Mouse (Mus musculus): ENCODE data around the gene Atp5k. TPM values are rescaled to one million over a fixed set of nuclear protein-coding genes. Genes with fewer than 3 reads are reported as not detected.

Atp5k gene
- polyA plus RNA-seq, 1 experiment from 2014 or later = 433 TPM

GRCm38 (mm10) chr5:108414711-108415110 is 19.5 kb downstream of the Atp5k start:
- Histone ChIP-seq H3K9me3 (no peaks in the 10 kb centered on the region), H3K27me3 (no peaks in the 10 kb centered on the region), H3K4me3 (replicated peaks) (no peak overlapping the region), H3K4me1 (replicated peaks) (no peaks in the 10 kb centered on the region), H3K27ac (no peak overlapping the region), H3K36me3 (no peaks in the 10 kb centered on the region), H3K4me2 (replicated peaks) (no peak overlapping the region), H3K9ac (replicated peaks) (no peak overlapping the region)
- WGBS = 75% methylated on average over 2 of the region's 2 CpGs
- ATAC-seq = no peak

GRCm38 (mm10) chr5:108406977-108407376 is 27.3 kb downstream of the Atp5k start:
- Histone ChIP-seq H3K4me3 (replicated peaks) (no peak overlapping the region), H3K27me3 (no peaks in the 10 kb centered on the region), H3K4me2 (replicated peaks) (no peak overlapping the region), H3K27ac (no peak overlapping the region), H3K36me3 (no peaks in the 10 kb centered on the region), H3K4me1 (replicated peaks) (no peaks in the 10 kb centered on the region), H3K9me3 (no peaks in the 10 kb centered on the region), H3K9ac (replicated peaks) (no peak overlapping the region)
- whole genome bisulfite sequencing = 80% methylated on average over 2 of the region's 2 CpGs
- no peak for ATAC-seq

- no peaks in the 10 kb centered on the region for H3K27me3 ChIP-seq
- H3K4me1 ChIP-seq (replicated peaks) = no peaks in the 10 kb centered on the region
- no peak overlapping the region for H3K9ac ChIP-seq (replicated peaks)
- WGBS = 75% methylated on average over 1 of the region's 1 CpGs
- no peak for ATAC-seq
- no peaks in the 10 kb centered on the region for H3K9me3 ChIP-seq
- no peak overlapping the region for H3K4me3 ChIP-seq (replicated peaks)
- H3K4me2 ChIP-seq (replicated peaks) = no peak overlapping the region
- H3K36me3 ChIP-seq = no peaks in the 10 kb centered on the region
- H3K27ac ChIP-seq = no peak overlapping the region
Observed at GRCm38 (mm10) chr5:108405460-108405859, 28.8 kb downstream of the Atp5k start.

- Histone ChIP-seq H3K36me3 (no peaks in the 10 kb centered on the region), H3K27ac (no peak overlapping the region), H3K4me3 (replicated peaks) (no peak overlapping the region), H3K4me2 (replicated peaks) (no peak overlapping the region), H3K27me3 (no peaks in the 10 kb centered on the region), H3K9me3 (no peaks in the 10 kb centered on the region), H3K4me1 (replicated peaks) (no peaks in the 10 kb centered on the region), H3K9ac (replicated peaks) (no peak overlapping the region)
- WGBS = 83% methylated on average over 4 of the region's 4 CpGs
- no peak for ATAC-seq
Observed at GRCm38 (mm10) chr5:108403453-108403852, 30.8 kb downstream of the Atp5k start.

- no peak overlapping the region for H3K4me2 ChIP-seq (replicated peaks)
- H3K27ac ChIP-seq = no peak overlapping the region
- H3K9ac ChIP-seq (replicated peaks) = no peak overlapping the region
- H3K36me3 ChIP-seq = no peaks in the 10 kb centered on the region
- ATAC-seq = no peak
- no peak overlapping the region for H3K4me3 ChIP-seq (replicated peaks)
- no peaks in the 10 kb centered on the region for H3K4me1 ChIP-seq (replicated peaks)
- no peaks in the 10 kb centered on the region for H3K9me3 ChIP-seq
- no peaks in the 10 kb centered on the region for H3K27me3 ChIP-seq
- WGBS = 67% methylated on average over 3 of the region's 3 CpGs
Observed at GRCm38 (mm10) chr5:108389744-108390143, 44.5 kb downstream of the Atp5k start.

- Histone ChIP-seq H3K4me1 (replicated peaks) (no peaks in the 10 kb centered on the region), H3K9me3 (no peaks in the 10 kb centered on the region), H3K4me3 (replicated peaks) (no peak within 1 kb of the TSS), H3K27ac (no peak within 1 kb of the TSS), H3K36me3 (no peaks in the 10 kb centered on the region), H3K4me2 (replicated peaks) (no peak within 1 kb of the TSS), H3K27me3 (no peaks in the 10 kb centered on the region), H3K9ac (replicated peaks) (no peak within 1 kb of the TSS)
- 80% methylated on average over 7 of the region's 7 CpGs for WGBS
- no peak for ATAC-seq
Observed at GRCm38 (mm10) chr5:108388201-108388600, 46.0 kb downstream of the Atp5k start, which contains the start of gene Pde6b. Gene Pde6b, plus strand, starts transcription at chr5:108388391.

- Histone ChIP-seq H3K9me3 (0 out of 2 replicates have a peak, but pooled peaks cover 3% of the 10 kb centered on the region), H3K27me3 (no peaks in the 10 kb centered on the region), H3K27ac (no peak overlapping the region), H3K9ac (replicated peaks) (no peak overlapping the region), H3K4me3 (replicated peaks) (no peak overlapping the region), H3K4me2 (replicated peaks) (no peak overlapping the region), H3K36me3 (no peaks in the 10 kb centered on the region), H3K4me1 (replicated peaks) (no peaks in the 10 kb centered on the region)
- WGBS = 77% methylated on average over 4 of the region's 4 CpGs
- ATAC-seq = no peak
Observed at GRCm38 (mm10) chr5:108386449-108386848, 47.8 kb downstream of the Atp5k start.

GRCm38 (mm10) chr5:108385632-108386031 is 48.6 kb downstream of the Atp5k start:
- 86% methylated on average over 2 of the region's 2 CpGs for WGBS
- Histone ChIP-seq H3K36me3 (no peaks in the 10 kb centered on the region), H3K4me2 (replicated peaks) (no peak overlapping the region), H3K9me3 (0 out of 2 replicates have a peak, but pooled peaks cover 3% of the 10 kb centered on the region), H3K4me1 (replicated peaks) (no peaks in the 10 kb centered on the region), H3K4me3 (replicated peaks) (no peak overlapping the region), H3K27me3 (no peaks in the 10 kb centered on the region), H3K9ac (replicated peaks) (no peak overlapping the region), H3K27ac (no peak overlapping the region)
- no peak for ATAC-seq

Other genes starting within 250 kb of the Atp5k start
- gene Dr1, start 165.6 kb downstream of the Atp5k start, polyA plus RNA-seq (2015; fragmentation: Nextera tagmentation; extraction: Ambion mirVana) = 42.3 and 50.7 TPM in 2 replicates
- 6.0 and 6.1 TPM in 2 replicates for gene Pigg, start 121.8 kb downstream of the Atp5k start, polyA plus RNA-seq (2015; fragmentation: Nextera tagmentation; extraction: Ambion mirVana)
- gene Gm42517, start 66.5 kb downstream of the Atp5k start, polyA plus RNA-seq (2015; fragmentation: Nextera tagmentation; extraction: Ambion mirVana) = 0.53 and 0.61 TPM in 2 replicates
- gene Pde6b, start 46.1 kb downstream of the Atp5k start, polyA plus RNA-seq (2015; fragmentation: Nextera tagmentation; extraction: Ambion mirVana) = 0.17 and 0.48 TPM in 2 replicates
- gene Mfsd7a, start 14.4 kb upstream of the Atp5k start, polyA plus RNA-seq (2015; fragmentation: Nextera tagmentation; extraction: Ambion mirVana) = 0.10 TPM in 1 of 2 replicates, not detected in the other
- gene Pcgf3, start 26.8 kb upstream of the Atp5k start, polyA plus RNA-seq (2015; fragmentation: Nextera tagmentation; extraction: Ambion mirVana) = 31.7 and 35.4 TPM in 2 replicates
- 31.6 and 33.5 TPM in 2 replicates for gene Cplx1, start 115.6 kb upstream of the Atp5k start, polyA plus RNA-seq (2015; fragmentation: Nextera tagmentation; extraction: Ambion mirVana)
- 50.3 and 51.7 TPM in 2 replicates for gene Gak, start 195.3 kb upstream of the Atp5k start, polyA plus RNA-seq (2015; fragmentation: Nextera tagmentation; extraction: Ambion mirVana)
- gene Tmem175, start 195.3 kb upstream of the Atp5k start, polyA plus RNA-seq (2015; fragmentation: Nextera tagmentation; extraction: Ambion mirVana) = 23.7 and 23.8 TPM in 2 replicates
- gene Idua, start 225.9 kb upstream of the Atp5k start, polyA plus RNA-seq (2015; fragmentation: Nextera tagmentation; extraction: Ambion mirVana) = 10.6 and 10.7 TPM in 2 replicates
- gene Dgkq, start 235.2 kb upstream of the Atp5k start, polyA plus RNA-seq (2015; fragmentation: Nextera tagmentation; extraction: Ambion mirVana) = 23.7 and 26.6 TPM in 2 replicates
- gene Slc26a1, start 241.1 kb upstream of the Atp5k start, polyA plus RNA-seq (2015; fragmentation: Nextera tagmentation; extraction: Ambion mirVana) = 1.7 and 2.6 TPM in 2 replicates

All from midbrain, embryonic 13.5 days (tissue).